ENCODE assay signal across 9 mouse cellular contexts in genomic region chr1:133069275-133070120, GRCm38 (mm10). TPM values are rescaled to one million over a fixed set of nuclear protein-coding genes. Genes with fewer than 3 reads are reported as not detected.
DNase-seq lines count a peak whose midpoint lies in the region; ATAC-seq and TF ChIP-seq lines count a peak whose summit lies in the region.
"Had no signal": no experiment of that assay in that cellular context is flagged by ENCODE, and none has a peak within 500 bp of the region (broad histone marks: within the 10 kb centered on the region; RNA-seq: fewer than 3 reads in every experiment).

No protein-coding gene starts in this region.

- intact Hi-C loops in left cerebral cortex, adult 2 months (cut with DNase I), result loop anchor here (2.0 kb wide), 1 partner anchor 23 kb away; no protein-coding TSS in a partner anchor

- 82% methylated on average over 12 of the region's 12 CpGs for WGBS in embryonic facial prominence, embryonic 10.5 days
- 49% methylated on average over 12 of the region's 12 CpGs for WGBS in heart, embryonic 14.5 days
- WGBS in liver, embryonic 12.5 days (ENCODE audit: insufficient replicate concordance), result 62% methylated on average over 12 of the region's 12 CpGs

- peak overlapping the region; percentile 70 for H3K4me2 ChIP-seq in heart, embryonic 14.5 days (ENCODE audit: low read length)
- H3K4me2 ChIP-seq in liver, embryonic 12.5 days, result no peak overlapping the region

- H3K36me3 ChIP-seq in embryonic facial prominence, embryonic 10.5 days (replicated peaks), result peaks cover 64% of the 10 kb centered on the region
- peaks cover 50% of the 10 kb centered on the region for H3K36me3 ChIP-seq in heart, embryonic 14.5 days (ENCODE audit: control insufficient read depth, insufficient read depth, low read length)
- peaks cover 6% of the 10 kb centered on the region; the same call in 1 of the 2 replicates for H3K36me3 ChIP-seq in liver, embryonic 12.5 days

- no peaks in the 10 kb centered on the region for H3K27me3 ChIP-seq in embryonic facial prominence, embryonic 10.5 days (replicated peaks; ENCODE audit: low read depth, poor library complexity, severe bottlenecking)
- no peaks in the 10 kb centered on the region for H3K27me3 ChIP-seq in heart, embryonic 14.5 days (ENCODE audit: control insufficient read depth, insufficient read depth, low read length)
- H3K27me3 ChIP-seq in liver, embryonic 12.5 days (replicated peaks), result peaks cover 14% of the 10 kb centered on the region; the same call in 1 of the 2 replicates

- peak overlapping the region; percentile 73 for H3K27ac ChIP-seq in left cerebral cortex, adult 2 months
- H3K27ac ChIP-seq in embryonic facial prominence, embryonic 10.5 days (replicated peaks), result peak overlapping the region; percentile 65
- peak overlapping the region; percentile 97 for H3K27ac ChIP-seq in heart, embryonic 14.5 days (replicated peaks in 1 of 2; ENCODE audit: control insufficient read depth in 1 of 2, insufficient read depth in 1 of 2, low read depth in 2 of 2, low read length in 2 of 2)
- peak overlapping the region; percentile 47 for H3K27ac ChIP-seq in liver, embryonic 12.5 days

- peak overlapping the region; percentile 77 for H3K9ac ChIP-seq in heart, embryonic 14.5 days (ENCODE audit: low read length)
- no peak overlapping the region for H3K9ac ChIP-seq in liver, embryonic 12.5 days

- ATAC-seq in heart, embryonic 14.5 days (ENCODE audit: insufficient number of reproducible peaks, insufficient read depth, low FRiP score, low read depth), result no peak
- ATAC-seq in liver, embryonic 12.5 days, result no peak

- H3K4me3 ChIP-seq in left cerebral cortex, adult 2 months, result no peak overlapping the region
- no peak overlapping the region for H3K4me3 ChIP-seq in embryonic facial prominence, embryonic 10.5 days
- H3K4me3 ChIP-seq in heart, embryonic 14.5 days (ENCODE audit: control insufficient read depth in 1 of 2, insufficient read depth in 1 of 2, low read depth in 1 of 2, low read length in 2 of 2), result peak overlapping the region; percentile 28 to 39; a peak in 3 of 4 replicates
- no peak overlapping the region for H3K4me3 ChIP-seq in liver, embryonic 12.5 days
- H3K4me3 ChIP-seq: erythroblast, embryonic 14.5 days had no signal

- no peak for DNase-seq in left cerebral cortex, adult 2 months (ENCODE audit: extremely low spot score in 1 of 2, low spot score in 2 of 2)
- no peak for DNase-seq in left cerebral cortex, adult 9 months (ENCODE audit: low spot score in 2 of 2)
- DNase-seq in embryonic facial prominence, embryonic 10.5 days (ENCODE audit: low spot score), result no peak
- no peak for DNase-seq in adrenal gland, adult 2 months
- no peak for DNase-seq in retina, embryonic 14.5 days (ENCODE audit: low spot score)
- DNase-seq in adrenal gland, postnatal 25 days, result no peak

- peaks cover 41% of the 10 kb centered on the region for H3K4me1 ChIP-seq in embryonic facial prominence, embryonic 10.5 days
- H3K4me1 ChIP-seq in heart, embryonic 14.5 days (ENCODE audit: control insufficient read depth in 2 of 2, insufficient read depth in 2 of 2, low read length in 2 of 2), result peaks cover 63 to 79% of the 10 kb centered on the region in 2 experiments
- H3K4me1 ChIP-seq in liver, embryonic 12.5 days, result peaks cover 57% of the 10 kb centered on the region

- no peak for TF ChIP-seq CTCF in left cerebral cortex, adult 2 months (IDR thresholded peaks at IDR 0.05)

- H3K9me3 ChIP-seq in embryonic facial prominence, embryonic 10.5 days, result no peaks in the 10 kb centered on the region
- 0 out of 2 replicates have a peak, but pooled peaks cover 3% of the 10 kb centered on the region for H3K9me3 ChIP-seq in heart, embryonic 14.5 days (ENCODE audit: control insufficient read depth, low read length)
- H3K9me3 ChIP-seq in liver, embryonic 12.5 days (replicated peaks), result no peaks in the 10 kb centered on the region

RNA-seq across cellular contexts. Expression of gene Pik3c2b, which starts 24.0 kb away (rescaled TPM):
- 10 to 100 TPM; 13.2 to 17.7 TPM for total RNA-seq in left cerebral cortex, adult 2 months (2021)
- polyA plus RNA-seq in embryonic facial prominence, embryonic 10.5 days (2016; fragmentation: Nextera tagmentation; extraction: Ambion mirVana), result 8.6 and 10.5 TPM in 2 replicates
- polyA plus RNA-seq in heart, embryonic 14.5 days (2014; fragmentation: Nextera tagmentation; extraction: Ambion mirVana), result 11.4 and 12.8 TPM in 2 replicates
- 1.8 and 1.9 TPM in 2 replicates for polyA plus RNA-seq in liver, embryonic 12.5 days (2016; fragmentation: Nextera tagmentation; extraction: Ambion mirVana)
- total RNA-seq in adrenal gland, adult 2 months (2021), result 1 to 10 TPM; 4.6 to 6.5 TPM
- 6.5 and 7.2 TPM in 2 replicates for polyA plus RNA-seq in adrenal gland, adult 2 months (2012; rRNA removed)
- 7.9 and 8.3 TPM in 2 replicates for total RNA-seq in adrenal gland, postnatal 25 days (2021)

RNA-seq across cellular contexts. Expression of gene Mdm4, which starts 39.1 kb away (rescaled TPM):
- total RNA-seq in left cerebral cortex, adult 2 months (2021), result 10 to 100 TPM; 79.0 to 85.9 TPM
- 37.7 and 41.4 TPM in 2 replicates for polyA plus RNA-seq in embryonic facial prominence, embryonic 10.5 days (2016; fragmentation: Nextera tagmentation; extraction: Ambion mirVana)
- polyA plus RNA-seq in heart, embryonic 14.5 days (2014; fragmentation: Nextera tagmentation; extraction: Ambion mirVana), result 34.7 and 38.2 TPM in 2 replicates
- polyA plus RNA-seq in liver, embryonic 12.5 days (2016; fragmentation: Nextera tagmentation; extraction: Ambion mirVana), result 24.9 and 26.2 TPM in 2 replicates
- total RNA-seq in adrenal gland, adult 2 months (2021), result 10 to 100 TPM; 44.1 to 70.4 TPM
- polyA plus RNA-seq in adrenal gland, adult 2 months (2012; rRNA removed), result 15.0 and 15.3 TPM in 2 replicates
- total RNA-seq in adrenal gland, postnatal 25 days (2021), result 91.6 and 115 TPM in 2 replicates

Comparison
In these comparisons a context has a peak if more than half of its experiments do, and no peak if none do; other contexts are left out.
1. H3K27ac ChIP-seq: peak in every context shown above with its lines; median percentile 97 in heart, embryonic 14.5 days; 73 in left cerebral cortex, adult 2 months; 65 in embryonic facial prominence, embryonic 10.5 days; 47 in liver, embryonic 12.5 days.
2. H3K4me3 ChIP-seq: peak in heart, embryonic 14.5 days (2 of 2); none in left cerebral cortex, adult 2 months (single experiment), embryonic facial prominence, embryonic 10.5 days (single experiment) and liver, embryonic 12.5 days (single experiment).